Mouse (Mus musculus) adrenal gland, adult 2 months (tissue): ENCODE measurements at regions not wholly inside any gene's neighbourhood (a gene's known extent, or its start where the extent isn't known, plus 50 kb on each side); places are given as distances from the start of the nearest gene placed in this dataset.
A peak's percentile ranks its signal among the peaks of the same experiment; 100 is the strongest.

Source experiments
- DNase-seq: peaks from one replicate; pipeline ENCODE4 v3.0.0; 2021

DNA sequence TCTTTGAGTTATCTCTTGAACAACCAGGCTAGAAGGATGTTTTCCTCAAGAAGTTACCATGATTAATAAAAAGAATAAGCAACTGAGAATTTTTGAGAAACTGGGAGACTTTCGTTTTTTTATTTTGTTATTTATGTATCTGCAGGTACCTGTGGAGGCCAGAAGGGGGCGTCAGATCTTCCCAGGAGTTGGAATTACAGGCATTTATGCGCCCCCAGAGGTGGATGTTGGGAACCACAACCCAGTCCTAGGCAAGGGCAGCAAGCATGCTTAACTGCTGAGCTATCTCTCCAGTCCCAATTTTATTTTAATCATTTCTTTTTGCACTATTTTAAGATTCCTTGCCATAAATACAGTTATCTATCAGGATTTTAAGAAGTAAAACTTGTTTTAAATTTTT, 140.0 kb upstream of the Lmcd1 start:
- DNase-seq, result peak; percentile 32

DNA sequence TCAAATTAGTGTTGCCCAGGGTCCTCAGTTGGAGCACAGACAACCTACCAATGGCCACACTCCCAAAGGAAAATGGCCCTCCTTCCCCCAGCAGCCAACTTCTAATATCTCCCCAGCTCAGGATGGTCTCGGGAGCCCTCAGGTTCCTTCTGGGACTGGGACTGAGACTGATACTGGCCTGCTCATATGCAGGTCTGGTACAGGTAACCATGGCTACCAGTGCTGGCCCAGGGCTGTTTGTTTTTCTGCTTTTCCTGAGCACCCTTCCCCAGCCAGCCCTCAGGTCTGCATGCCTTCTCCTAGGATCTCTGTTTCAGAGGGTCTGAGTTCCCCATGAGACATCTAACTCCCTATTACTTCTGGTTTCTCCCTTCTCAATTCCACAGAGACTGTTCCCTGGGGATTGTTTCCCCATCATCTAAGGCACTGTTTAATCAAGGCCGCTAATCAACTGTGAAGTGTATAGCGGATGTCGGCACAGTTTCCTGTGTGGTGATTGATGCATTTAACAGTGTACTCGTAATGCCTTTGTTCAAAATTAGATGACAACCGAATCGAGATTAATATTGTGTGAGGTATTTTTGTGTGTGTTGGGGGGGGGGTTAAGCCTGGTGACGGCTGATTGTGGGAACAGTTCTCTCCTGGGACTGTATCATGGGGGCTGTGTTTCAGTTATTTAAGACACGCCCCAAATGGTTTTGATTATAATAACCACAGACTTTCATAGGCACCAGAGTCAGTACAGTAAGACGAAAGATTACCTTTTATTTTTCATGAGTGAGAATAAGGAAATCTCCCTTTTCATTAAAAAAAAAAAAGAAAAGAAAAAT, 120.8 kb upstream of the Lmcd1 start:
- no peak for DNase-seq

DNA sequence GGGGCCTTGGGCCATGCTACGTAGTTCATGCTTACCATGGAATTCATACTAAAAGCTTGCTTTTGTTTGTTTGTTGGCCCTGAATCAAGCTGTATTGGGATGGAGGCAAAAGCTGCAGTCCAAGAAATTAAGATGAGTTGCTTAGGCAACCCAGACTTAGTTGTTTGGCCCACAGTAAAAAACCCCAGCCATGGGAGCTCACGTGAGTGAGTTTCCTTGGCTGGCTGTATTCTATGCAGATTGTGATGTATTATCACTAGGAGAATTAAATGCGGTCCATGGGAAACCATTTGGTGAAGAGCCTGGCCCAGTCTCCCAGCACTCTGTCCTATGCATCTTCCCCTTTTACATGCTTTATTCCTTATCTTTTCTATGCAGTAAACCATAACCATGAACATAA, 106.1 kb upstream of the Lmcd1 start:
- no peak for DNase-seq

GRCm38 (mm10) chr6:112176344-112176743, 97.2 kb upstream of the Lmcd1 start:
- no peak for DNase-seq

GRCm38 (mm10) chr6:112187636-112188035, 85.9 kb upstream of the Lmcd1 start:
- DNase-seq, result no peak

GRCm38 (mm10) chr6:112191032-112191431, 82.5 kb upstream of the Lmcd1 start:
- DNase-seq, result peak; percentile 58

GRCm38 (mm10) chr6:112197445-112197844, 76.1 kb upstream of the Lmcd1 start:
- DNase-seq, result peak; percentile 78

DNA sequence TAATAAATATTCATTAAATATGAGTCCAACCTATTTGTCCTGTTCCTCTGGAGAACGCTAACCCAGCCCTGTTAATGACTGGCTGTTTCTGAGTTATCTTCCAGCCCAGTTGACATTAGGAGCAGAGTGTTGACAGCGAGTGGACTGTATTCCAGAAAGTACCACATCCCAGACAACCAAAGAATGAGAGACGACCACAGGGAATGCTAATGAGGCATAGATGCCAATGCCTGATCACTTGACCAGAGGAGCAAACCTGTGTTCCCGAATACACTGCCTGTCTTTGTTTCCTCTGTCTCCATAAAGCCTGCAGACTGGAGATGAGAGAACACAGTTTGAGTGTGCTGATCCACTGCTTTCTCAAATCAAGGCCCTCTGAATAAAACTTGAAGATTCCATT, 74.3 kb upstream of the Lmcd1 start:
- no peak for DNase-seq

GRCm38 (mm10) chr6:112202120-112202519, 71.4 kb upstream of the Lmcd1 start:
- DNase-seq, result no peak

DNA sequence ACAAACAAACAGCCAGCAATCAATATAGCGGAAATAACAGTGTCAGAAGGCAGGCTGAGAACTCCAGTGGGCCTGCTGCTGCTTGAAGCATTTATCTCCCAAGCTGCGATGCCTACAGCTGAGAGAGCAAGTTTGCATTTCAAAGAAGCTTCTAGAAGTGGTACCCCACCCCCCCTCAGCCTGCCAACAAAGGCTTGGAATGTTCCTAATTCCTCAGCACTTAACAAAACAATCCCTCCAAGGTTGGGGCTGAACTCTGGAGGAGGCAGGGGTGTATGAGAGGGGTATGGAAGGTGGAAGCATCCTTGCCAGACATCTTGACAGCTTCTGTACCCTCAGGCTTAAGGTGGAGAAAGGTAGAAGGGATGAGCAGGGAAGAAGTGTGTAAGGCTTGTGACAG, 70.2 kb upstream of the Lmcd1 start:
- DNase-seq, result no peak

- no peak for DNase-seq
These were observed 68.6 kb upstream of the Lmcd1 start for GRCm38 (mm10) chr6:112204956-112205355.

- DNase-seq, result no peak
These were observed 68.0 kb upstream of the Lmcd1 start for GRCm38 (mm10) chr6:112205420-112205995.

GRCm38 (mm10) chr6:112207229-112207628, 66.3 kb upstream of the Lmcd1 start:
- DNase-seq, result peak; percentile 33

DNA sequence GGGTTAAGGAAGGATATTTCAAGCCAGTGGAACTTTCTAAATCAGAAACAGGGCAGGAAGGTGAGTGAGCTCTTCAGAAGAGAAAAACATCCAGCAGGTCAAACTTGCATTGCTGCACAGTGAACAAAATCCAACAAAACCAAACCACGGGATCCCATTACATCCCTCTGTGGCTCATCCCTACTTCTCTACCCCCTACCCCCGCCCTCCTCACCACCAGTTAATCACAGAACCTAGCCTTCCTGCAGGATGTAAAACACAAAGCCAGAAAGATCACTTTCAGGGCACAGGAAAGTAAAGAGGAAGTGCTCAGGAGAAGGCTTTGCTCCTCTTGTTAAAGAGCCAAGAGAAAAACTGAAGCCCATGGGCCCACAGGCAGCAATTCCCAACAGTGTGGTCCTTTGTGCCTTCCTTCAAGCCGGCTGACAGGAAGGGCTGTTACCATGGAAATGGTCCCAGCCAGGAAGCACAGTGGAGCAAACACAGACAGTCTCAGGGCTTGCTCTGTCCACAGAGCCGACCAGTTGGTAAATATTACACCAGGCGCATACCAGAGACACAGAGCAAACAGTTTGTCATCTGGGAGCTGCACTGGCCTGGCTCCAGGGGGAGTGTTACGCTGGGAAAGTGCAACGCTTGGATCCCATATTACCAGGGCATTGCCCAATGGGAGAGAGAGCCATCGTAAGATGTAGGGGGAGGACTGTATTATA, 63.2 kb upstream of the Lmcd1 start:
- DNase-seq, result peak; percentile 57

- no peak for DNase-seq
These were observed 56.7 kb upstream of the Lmcd1 start for GRCm38 (mm10) chr6:112216868-112217267.

DNA sequence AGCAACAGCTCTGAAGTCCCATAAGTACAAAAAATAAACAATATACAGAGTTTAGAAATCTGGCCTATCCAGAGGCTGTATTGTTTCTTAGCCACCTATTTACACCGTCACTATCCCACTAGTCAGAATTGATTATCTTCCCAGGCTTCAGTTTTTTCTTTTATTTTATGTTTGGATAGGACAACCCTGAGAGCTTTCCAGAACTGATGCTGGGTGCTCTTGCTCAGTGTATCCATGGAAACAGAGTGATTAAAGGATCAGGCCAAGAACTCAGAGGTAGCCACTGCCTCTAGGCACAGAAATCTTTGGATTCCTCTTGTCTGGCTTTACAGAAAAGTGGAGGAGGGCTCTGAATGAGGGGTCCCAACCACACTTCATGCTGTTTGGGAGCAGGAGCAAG, 55.3 kb upstream of the Lmcd1 start:
- no peak for DNase-seq

- DNase-seq, result no peak
These were observed 53.9 kb upstream of the Lmcd1 start for GRCm38 (mm10) chr6:112219641-112220040.

DNA sequence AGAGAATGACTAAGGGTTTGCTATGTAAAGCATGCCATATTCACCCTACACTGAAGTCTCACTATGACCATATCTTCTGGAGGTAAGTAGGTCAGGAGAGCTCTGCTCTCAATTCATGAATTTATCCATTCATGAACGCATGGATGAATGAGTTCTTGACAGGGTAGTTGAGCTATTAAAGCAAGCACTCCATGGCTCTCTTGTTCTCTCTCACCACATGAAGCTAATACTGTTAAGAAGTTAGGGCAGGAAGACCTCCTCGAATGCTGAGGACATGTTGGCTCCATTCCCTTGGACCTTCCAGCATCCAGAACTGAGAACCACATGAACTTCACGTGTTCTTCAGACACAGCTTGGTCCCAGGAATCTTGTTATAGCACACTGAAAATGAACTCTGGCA, 53.4 kb upstream of the Lmcd1 start:
- no peak for DNase-seq

- DNase-seq, result no peak
These were observed 52.2 kb upstream of the Lmcd1 start for GRCm38 (mm10) chr6:112221373-112221772.

DNA sequence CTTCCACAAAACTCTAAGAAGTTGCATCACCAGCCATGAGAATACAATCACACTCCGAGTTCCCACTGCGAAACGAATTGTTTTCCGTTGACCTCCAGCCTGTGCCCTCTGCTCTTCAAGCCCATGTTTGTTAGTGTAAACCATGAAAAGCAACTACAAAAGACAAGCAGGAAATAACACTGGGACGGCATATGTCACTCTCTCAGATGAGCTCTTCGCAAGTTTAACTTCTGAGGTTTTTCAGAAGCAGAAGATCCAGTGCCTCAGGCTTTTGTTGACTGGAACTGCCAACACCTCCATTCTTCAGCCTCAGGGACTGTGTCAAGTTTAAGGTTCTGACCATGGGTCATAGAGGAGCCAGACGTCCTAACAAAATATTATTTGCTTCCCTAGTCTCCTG, 50.2 kb upstream of the Lmcd1 start:
- no peak for DNase-seq
